Mouse (Mus musculus): ENCODE data around the gene Dhcr7. TPM values are rescaled to one million over a fixed set of nuclear protein-coding genes. Genes with fewer than 3 reads are reported as not detected.

The Dhcr7 gene
- polyA plus RNA-seq, 1 experiment from 2014 or later, result 27.3 TPM

DNA sequence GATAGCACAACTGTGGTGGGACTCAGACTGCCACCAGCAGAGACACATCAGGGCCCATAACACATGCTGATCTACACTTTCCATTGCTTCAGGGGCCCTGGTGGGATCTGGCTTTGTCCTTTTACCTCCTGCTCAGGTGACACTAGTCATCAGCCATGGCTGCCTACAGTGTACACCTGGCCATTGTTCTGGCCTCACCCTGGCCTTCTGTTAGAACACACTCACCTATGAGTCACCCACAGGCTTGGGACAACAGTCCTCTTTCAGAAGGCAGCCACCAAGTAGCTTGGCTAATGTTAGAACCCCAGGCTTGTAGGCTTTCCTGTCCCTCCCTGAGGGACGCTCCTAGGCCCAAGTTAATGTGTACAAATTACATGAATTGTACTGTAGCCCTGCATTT is 22.2 kb upstream of the Dhcr7 start:
- no peak overlapping the region for H3K4me3 ChIP-seq (ENCODE audit: low read length)
- no peaks in the 10 kb centered on the region; the same call in 1 of the 2 replicates for H3K4me1 ChIP-seq (replicated peaks; ENCODE audit: control insufficient read depth, insufficient read depth, low read length)
- no peak overlapping the region for H3K4me2 ChIP-seq (ENCODE audit: low read depth, low read length)
- H3K27ac ChIP-seq (ENCODE audit: low read length), result no peak overlapping the region
- no peaks in the 10 kb centered on the region for H3K27me3 ChIP-seq (ENCODE audit: control insufficient read depth, insufficient read depth, low read depth, low read length)
- H3K9ac ChIP-seq (ENCODE audit: low read length), result no peak overlapping the region
- H3K9me3 ChIP-seq (ENCODE audit: control insufficient read depth, low read length), result no peaks in the 10 kb centered on the region
- ATAC-seq (ENCODE audit: low read depth), result no peak
- H3K36me3 ChIP-seq (ENCODE audit: control insufficient read depth, insufficient read depth, low read length), result peaks cover 18% of the 10 kb centered on the region
- WGBS, result 97% methylated on average over 1 of the region's 1 CpGs

DNA sequence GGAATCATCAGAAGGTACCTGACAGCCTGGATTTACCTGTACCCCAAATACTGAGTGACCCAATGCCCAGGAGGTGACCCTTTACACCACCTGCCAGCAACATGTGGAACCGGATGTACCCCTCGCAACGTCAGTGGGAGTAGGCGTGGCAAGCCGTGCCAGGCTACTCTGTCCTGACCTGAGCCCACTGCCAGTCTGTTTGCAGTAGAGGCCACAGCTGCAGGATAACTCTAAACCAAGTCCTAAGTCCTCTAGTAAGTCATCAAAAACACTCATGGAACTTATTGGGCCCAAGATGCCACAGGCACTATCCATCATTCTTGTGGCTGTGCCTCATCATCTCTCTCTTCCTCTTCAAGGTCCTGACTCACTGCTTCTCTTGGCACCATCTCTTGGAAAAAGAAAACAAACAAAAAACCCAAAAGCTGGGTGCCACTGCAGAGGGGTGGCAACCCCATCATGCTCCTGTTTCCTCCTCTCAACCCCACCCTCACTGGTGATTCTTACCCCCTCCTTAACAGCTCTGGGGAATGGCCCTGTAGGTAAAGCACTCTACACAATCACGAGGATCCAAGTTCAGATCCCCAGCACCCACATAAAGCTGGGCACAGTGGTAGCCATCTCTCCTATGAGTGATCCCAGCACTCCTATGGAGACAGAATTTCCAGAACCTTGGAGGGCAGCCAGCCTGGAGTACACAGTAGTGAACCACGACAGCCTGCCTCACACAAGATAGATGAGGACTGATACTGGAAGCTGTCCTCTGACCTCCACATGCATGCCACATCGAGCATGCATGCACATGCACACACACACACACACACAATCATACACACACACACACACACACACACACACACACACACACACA is 21.5 kb upstream of the Dhcr7 start:
- WGBS, result 85% methylated on average over 8 of the region's 8 CpGs
- no peaks in the 10 kb centered on the region for H3K9me3 ChIP-seq (ENCODE audit: control insufficient read depth, low read length)
- H3K27ac ChIP-seq (ENCODE audit: low read length), result no peak overlapping the region
- H3K4me3 ChIP-seq (ENCODE audit: low read length), result no peak overlapping the region
- no peak overlapping the region for H3K9ac ChIP-seq (ENCODE audit: low read length)
- no peak overlapping the region for H3K4me2 ChIP-seq (ENCODE audit: low read depth, low read length)
- H3K36me3 ChIP-seq (ENCODE audit: control insufficient read depth, insufficient read depth, low read length), result peaks cover 18% of the 10 kb centered on the region
- no peaks in the 10 kb centered on the region for H3K27me3 ChIP-seq (ENCODE audit: control insufficient read depth, insufficient read depth, low read depth, low read length)
- H3K4me1 ChIP-seq (replicated peaks; ENCODE audit: control insufficient read depth, insufficient read depth, low read length), result no peaks in the 10 kb centered on the region; the same call in 1 of the 2 replicates
- no peak for ATAC-seq (ENCODE audit: low read depth)

DNA sequence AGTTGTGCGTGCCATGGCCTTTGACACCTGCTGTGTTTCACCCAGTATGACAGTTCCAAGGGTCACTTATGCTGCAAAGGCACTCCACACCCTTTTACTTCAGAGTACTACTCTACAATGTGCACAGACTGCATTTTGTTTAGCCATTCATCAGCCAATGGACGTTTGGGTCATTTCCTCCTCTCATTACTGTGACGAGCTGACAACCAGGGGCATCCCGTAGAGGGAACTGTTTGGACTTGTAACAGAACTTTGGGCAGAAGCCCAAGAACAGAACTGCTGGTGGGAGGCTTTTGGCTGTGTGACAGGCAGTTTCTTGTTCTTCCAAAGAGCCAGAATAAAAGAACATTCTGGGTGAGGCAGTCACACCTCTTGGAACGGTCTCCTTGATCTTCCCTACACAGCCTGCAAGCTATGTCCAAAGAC is 17.7 kb upstream of the Dhcr7 start:
- no peak overlapping the region for H3K27ac ChIP-seq (ENCODE audit: low read length)
- no peaks in the 10 kb centered on the region for H3K9me3 ChIP-seq (ENCODE audit: control insufficient read depth, low read length)
- no peaks in the 10 kb centered on the region for H3K27me3 ChIP-seq (ENCODE audit: control insufficient read depth, insufficient read depth, low read depth, low read length)
- no peak overlapping the region for H3K4me2 ChIP-seq (ENCODE audit: low read depth, low read length)
- peaks cover 29% of the 10 kb centered on the region for H3K36me3 ChIP-seq (ENCODE audit: control insufficient read depth, insufficient read depth, low read length)
- no peak overlapping the region for H3K4me3 ChIP-seq (ENCODE audit: low read length)
- H3K9ac ChIP-seq (ENCODE audit: low read length), result no peak overlapping the region
- no peaks in the 10 kb centered on the region; the same call in 1 of the 2 replicates for H3K4me1 ChIP-seq (replicated peaks; ENCODE audit: control insufficient read depth, insufficient read depth, low read length)
- 52% methylated on average over 5 of the region's 5 CpGs for WGBS
- peak; percentile 77 for ATAC-seq (ENCODE audit: low read depth)

DNA sequence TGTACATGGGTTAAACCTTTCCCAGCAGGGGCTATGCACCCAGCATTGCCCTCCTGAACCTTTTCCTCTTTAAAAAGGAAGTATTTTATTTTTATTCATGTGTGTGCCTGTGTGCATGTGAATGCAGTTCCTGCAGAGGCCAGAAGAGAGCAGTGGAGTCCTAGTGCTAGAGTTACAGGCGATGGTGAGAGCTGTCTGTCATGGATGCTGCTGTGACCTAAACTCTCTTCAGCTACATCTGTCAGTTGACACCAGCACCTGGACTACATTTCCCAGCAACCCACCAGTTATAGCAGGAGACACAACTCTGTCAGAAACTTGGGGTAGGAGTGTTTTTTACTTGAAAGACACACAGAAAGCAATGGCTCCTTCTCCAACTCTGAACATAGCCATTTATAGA is 14.0 kb upstream of the Dhcr7 start:
- no peak overlapping the region for H3K9ac ChIP-seq (ENCODE audit: low read length)
- peaks cover 29% of the 10 kb centered on the region for H3K36me3 ChIP-seq (ENCODE audit: control insufficient read depth, insufficient read depth, low read length)
- 44% methylated on average over 1 of the region's 1 CpGs for WGBS

DNA sequence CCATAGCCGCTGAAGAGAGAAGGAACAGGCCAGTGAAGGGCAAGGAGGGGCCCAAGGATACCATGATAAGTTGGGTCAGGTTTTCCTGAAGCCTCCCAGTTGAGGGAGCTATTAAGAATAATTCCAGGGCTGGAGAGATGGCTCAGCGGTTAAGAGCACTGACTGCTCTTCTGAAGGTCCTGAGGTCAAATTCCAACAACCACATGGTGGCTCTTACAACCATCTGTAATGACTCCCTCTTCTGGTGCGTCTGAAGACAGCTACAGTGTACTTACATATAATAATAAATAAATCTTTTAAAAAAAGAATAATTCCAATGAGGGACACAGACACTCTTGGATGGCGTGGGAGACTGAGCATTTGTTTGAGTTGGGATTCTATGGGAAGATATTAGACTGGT is 3.7 kb upstream of the Dhcr7 start:
- Histone ChIP-seq H3K36me3 (ENCODE audit: control insufficient read depth, insufficient read depth, low read length) (peaks cover 18% of the 10 kb centered on the region), H3K9me3 (ENCODE audit: control insufficient read depth, low read length) (no peaks in the 10 kb centered on the region), H3K4me2 (ENCODE audit: low read depth, low read length) (no peak overlapping the region), H3K27ac (ENCODE audit: low read length) (no peak overlapping the region), H3K4me1 (replicated peaks; ENCODE audit: control insufficient read depth, insufficient read depth, low read length) (peaks cover 9% of the 10 kb centered on the region), H3K9ac (ENCODE audit: low read length) (no peak overlapping the region), H3K4me3 (ENCODE audit: low read length) (no peak overlapping the region), H3K27me3 (ENCODE audit: control insufficient read depth, insufficient read depth, low read depth, low read length) (no peaks in the 10 kb centered on the region)
- 71% methylated on average over 4 of the region's 4 CpGs for WGBS
- ATAC-seq (ENCODE audit: low read depth), result no peak

More for the DNA sequence above, 14.0 kb upstream of the Dhcr7 start:
- ATAC-seq (ENCODE audit: low read depth), result no peak
- H3K27me3 ChIP-seq (ENCODE audit: control insufficient read depth, insufficient read depth, low read depth, low read length), result no peaks in the 10 kb centered on the region
- H3K4me1 ChIP-seq (replicated peaks; ENCODE audit: control insufficient read depth, insufficient read depth, low read length), result no peaks in the 10 kb centered on the region; the same call in 1 of the 2 replicates
- H3K4me3 ChIP-seq (ENCODE audit: low read length), result no peak overlapping the region
- no peak overlapping the region for H3K4me2 ChIP-seq (ENCODE audit: low read depth, low read length)
- no peak overlapping the region for H3K27ac ChIP-seq (ENCODE audit: low read length)
- H3K9me3 ChIP-seq (ENCODE audit: control insufficient read depth, low read length), result no peaks in the 10 kb centered on the region

DNA sequence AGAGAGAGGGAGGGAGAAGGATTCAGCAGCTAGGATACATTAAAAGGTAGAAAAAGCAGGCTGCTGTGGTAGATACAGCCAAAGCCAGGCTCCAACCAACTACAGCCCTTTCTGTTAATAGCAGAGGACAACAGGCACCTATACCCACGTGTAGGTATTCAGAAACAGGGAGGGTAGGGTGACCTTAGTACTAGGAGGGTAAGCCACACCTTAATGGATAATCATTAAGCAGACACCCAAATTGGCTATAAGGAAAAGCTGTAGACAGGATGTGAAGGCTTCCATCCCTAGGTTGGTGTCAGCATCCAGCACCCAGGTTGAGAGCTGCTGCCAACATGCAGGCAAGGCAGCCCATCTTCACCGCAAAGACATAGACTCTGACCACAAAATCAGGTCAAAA is 1.7 kb upstream of the Dhcr7 start:
- Histone ChIP-seq H3K4me1 (replicated peaks; ENCODE audit: control insufficient read depth, insufficient read depth, low read length) (peaks cover 9% of the 10 kb centered on the region), H3K36me3 (ENCODE audit: control insufficient read depth, insufficient read depth, low read length) (peaks cover 8% of the 10 kb centered on the region), H3K4me2 (ENCODE audit: low read depth, low read length) (no peak overlapping the region), H3K27ac (ENCODE audit: low read length) (no peak overlapping the region), H3K9ac (ENCODE audit: low read length) (no peak overlapping the region), H3K4me3 (ENCODE audit: low read length) (no peak overlapping the region), H3K9me3 (ENCODE audit: control insufficient read depth, low read length) (no peaks in the 10 kb centered on the region), H3K27me3 (ENCODE audit: control insufficient read depth, insufficient read depth, low read depth, low read length) (no peaks in the 10 kb centered on the region)
- no peak for ATAC-seq (ENCODE audit: low read depth)
- WGBS, result 79% methylated on average over 2 of the region's 2 CpGs

DNA sequence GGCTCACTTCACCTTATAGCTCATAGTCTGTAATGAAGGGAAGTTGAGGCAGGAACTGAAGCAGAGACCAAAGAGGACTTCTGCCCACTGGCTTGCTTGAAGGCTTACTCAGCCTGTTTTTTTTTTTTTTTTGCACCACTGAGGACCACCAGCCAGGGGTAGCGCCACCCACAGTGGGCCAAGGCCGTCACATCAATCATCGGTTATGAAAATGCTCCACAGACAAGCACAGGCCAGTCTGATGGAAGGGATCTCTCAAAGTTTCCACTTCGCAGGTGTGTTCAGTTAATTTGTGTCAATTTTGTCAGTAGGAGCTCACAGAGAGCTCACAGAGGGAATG is 291 bp downstream of the Dhcr7 start:
- no peak for ATAC-seq (ENCODE audit: low read depth)
- Histone ChIP-seq H3K9ac (ENCODE audit: low read length) (peak overlapping the region; percentile 66), H3K4me3 (ENCODE audit: low read length) (peak overlapping the region; percentile 47), H3K9me3 (ENCODE audit: control insufficient read depth, low read length) (no peaks in the 10 kb centered on the region), H3K4me2 (ENCODE audit: low read depth, low read length) (peak overlapping the region; percentile 64), H3K4me1 (replicated peaks; ENCODE audit: control insufficient read depth, insufficient read depth, low read length) (peaks cover 9% of the 10 kb centered on the region), H3K27me3 (ENCODE audit: control insufficient read depth, insufficient read depth, low read depth, low read length) (no peaks in the 10 kb centered on the region), H3K27ac (ENCODE audit: low read length) (peak overlapping the region; percentile 68), H3K36me3 (ENCODE audit: control insufficient read depth, insufficient read depth, low read length) (peaks cover 4% of the 10 kb centered on the region)
- 75% methylated on average over 4 of the region's 4 CpGs for WGBS

DNA sequence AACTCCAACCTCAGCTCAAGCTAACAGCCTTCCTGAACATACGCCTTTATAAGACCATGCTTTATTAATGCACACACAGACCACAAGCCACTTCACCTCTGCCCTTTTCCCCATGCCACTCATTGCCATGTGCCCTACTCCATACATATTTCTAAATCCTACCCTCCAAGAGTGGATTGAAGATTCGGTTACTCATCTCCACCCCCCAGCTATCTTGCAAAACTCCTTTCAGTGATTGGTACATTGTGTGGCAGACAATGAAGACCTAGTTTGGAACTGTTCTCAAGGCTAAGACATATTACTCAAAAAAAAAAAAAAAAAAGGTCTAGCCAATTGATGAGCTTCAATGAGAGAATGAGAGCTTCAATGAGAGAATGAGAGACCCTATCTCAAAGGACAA is 4.0 kb downstream of the Dhcr7 start:
- Histone ChIP-seq H3K4me3 (ENCODE audit: low read length) (no peak overlapping the region), H3K36me3 (ENCODE audit: control insufficient read depth, insufficient read depth, low read length) (no peaks in the 10 kb centered on the region), H3K27ac (ENCODE audit: low read length) (no peak overlapping the region), H3K4me2 (ENCODE audit: low read depth, low read length) (no peak overlapping the region), H3K27me3 (ENCODE audit: control insufficient read depth, insufficient read depth, low read depth, low read length) (no peaks in the 10 kb centered on the region), H3K9me3 (ENCODE audit: control insufficient read depth, low read length) (no peaks in the 10 kb centered on the region), H3K4me1 (replicated peaks; ENCODE audit: control insufficient read depth, insufficient read depth, low read length) (peaks cover 15% of the 10 kb centered on the region), H3K9ac (ENCODE audit: low read length) (no peak overlapping the region)
- WGBS, result 77% methylated on average over 2 of the region's 2 CpGs
- ATAC-seq (ENCODE audit: low read depth), result no peak

DNA sequence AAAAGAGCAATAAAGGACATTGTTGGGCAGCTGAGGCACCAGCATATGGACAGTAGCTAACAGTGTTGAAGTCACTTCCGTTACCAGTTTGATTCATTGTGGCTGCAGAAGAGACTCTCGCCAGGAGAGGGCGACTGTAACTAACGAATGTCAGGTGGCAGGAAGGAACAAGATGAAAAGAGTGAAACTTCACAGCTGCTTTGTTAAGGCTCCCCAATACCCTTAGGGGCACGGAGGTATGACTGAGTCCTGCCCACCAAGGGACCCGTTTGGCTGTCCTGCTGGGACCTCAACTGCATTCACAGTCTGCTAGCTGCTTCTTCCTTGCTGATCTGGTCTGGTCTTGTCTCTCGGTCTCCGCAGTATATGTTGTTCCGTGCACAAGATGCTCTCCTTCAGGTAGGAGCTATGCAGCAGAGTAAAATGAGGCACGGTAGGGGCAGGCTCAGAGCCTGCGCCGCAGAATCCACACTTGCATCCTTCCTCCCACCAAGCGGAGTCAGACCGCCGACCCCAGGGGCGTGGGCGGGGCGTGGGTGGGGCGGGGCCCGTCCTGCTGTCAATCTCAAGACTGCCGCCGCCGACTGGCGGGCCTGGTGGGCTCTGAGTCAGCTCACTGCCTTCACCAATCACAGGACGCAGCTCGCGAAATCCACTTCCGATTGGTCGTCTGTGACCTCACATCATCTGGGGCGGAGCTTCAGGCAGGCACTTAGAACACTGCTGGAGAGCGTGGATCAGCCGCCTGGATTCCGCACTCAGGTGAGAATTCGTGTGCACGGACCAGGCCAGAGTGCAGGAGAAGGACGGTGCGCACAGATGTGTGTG is 6.8 kb downstream of the Dhcr7 start:
- H3K4me1 ChIP-seq (replicated peaks; ENCODE audit: control insufficient read depth, insufficient read depth, low read length), result peaks cover 9% of the 10 kb centered on the region
- peak overlapping the region; percentile 84 for H3K4me3 ChIP-seq (ENCODE audit: low read length)
- no peaks in the 10 kb centered on the region for H3K9me3 ChIP-seq (ENCODE audit: control insufficient read depth, low read length)
- no peaks in the 10 kb centered on the region for H3K27me3 ChIP-seq (ENCODE audit: control insufficient read depth, insufficient read depth, low read depth, low read length)
- peak overlapping the region; percentile 96 for H3K27ac ChIP-seq (ENCODE audit: low read length)
- ATAC-seq (ENCODE audit: low read depth), result peak; percentile 98
- under 1% methylated on average over 37 of the region's 37 CpGs for WGBS
- no peaks in the 10 kb centered on the region for H3K36me3 ChIP-seq (ENCODE audit: control insufficient read depth, insufficient read depth, low read length)
- peak overlapping the region; percentile 93 for H3K4me2 ChIP-seq (ENCODE audit: low read depth, low read length)
- peak overlapping the region; percentile 79 for H3K9ac ChIP-seq (ENCODE audit: low read length)
